Mouse (Mus musculus) embryonic facial prominence, embryonic 14.5 days (tissue): Measurements from ENCODE around the gene Epsti1. TPM values are rescaled to one million over a fixed set of nuclear protein-coding genes. Genes with fewer than 3 reads are reported as not detected.

Experiments
- ATAC-seq: fragments of 200-750 bp; cut with Nextera tagmentation; 2 replicates; pipeline ENCODE4 v1.8.0; 2017; ENCODE audit warnings: low read depth, moderate number of reproducible peaks, moderate TSS enrichment
- DNase-seq: peaks from one replicate; pipeline ENCODE4 v3.0.0-alpha.2; 2015; ENCODE audit warnings: low spot score
- H3K27ac ChIP-seq: fragments of 300-500 bp; sonication (generic); replicated peaks from 2 replicates; pipeline ENCODE4 v1.5.1; 2014; ENCODE audit warnings: low read depth, mild to moderate bottlenecking, low read length, moderate library complexity
- H3K27me3 ChIP-seq: fragments of 300-500 bp; sonication (generic); replicated peaks from 2 replicates; pipeline ENCODE4 v1.6.1; 2014; ENCODE audit warnings: low read length; ENCODE audit not compliant: control insufficient read depth, insufficient read depth
- H3K36me3 ChIP-seq: fragments of 300-500 bp; sonication (generic); 2 replicates; pipeline ENCODE4 v1.6.1; 2014; ENCODE audit warnings: low read length, mixed read lengths; ENCODE audit not compliant: control insufficient read depth, insufficient read depth
- H3K4me1 ChIP-seq: fragments of 300-500 bp; sonication (generic); 2 replicates; pipeline ENCODE4 v1.6.1; 2014; ENCODE audit warnings: antibody characterized with exemption, low read length; ENCODE audit not compliant: control insufficient read depth, insufficient read depth
- H3K4me2 ChIP-seq: fragments of 300-500 bp; sonication (generic); 2 replicates; pipeline ENCODE4 v1.6.1; 2014; ENCODE audit warnings: low read depth, mild to moderate bottlenecking, low read length, moderate library complexity, mixed read lengths
- H3K4me3 ChIP-seq: fragments of 300-500 bp; sonication (generic); 2 replicates; pipeline ENCODE4 v1.5.1; 2014; ENCODE audit warnings: low read depth, mild to moderate bottlenecking, low read length
- H3K9ac ChIP-seq: fragments of 300-500 bp; sonication (generic); 2 replicates; pipeline ENCODE4 v1.6.1; 2014; ENCODE audit warnings: low read depth, mild to moderate bottlenecking, low read length, moderate library complexity, mixed read lengths
- H3K9me3 ChIP-seq: fragments of 300-500 bp; sonication (generic); 2 replicates; pipeline ENCODE4 v1.6.1; 2016; ENCODE audit warnings: low read length; ENCODE audit not compliant: control insufficient read depth
- WGBS: fragments of 180-500 bp; shearing (Covaris S2); extraction: QIAGEN DNeasy Blood & Tissue Kit; methylation state at CpG from one replicate; pipeline ENCODE4 v1.1.7; 2014; 5-methylcytosine and 5-hydroxymethylcytosine counted together
- polyA plus RNA-seq: library from polyadenylated mRNA; unstranded; fragments of >200 nt; fragmentation: Nextera tagmentation; extraction: Ambion mirVana; gene quantifications from 2 replicates; pipeline ENCODE4 v1.2.1, GENCODE M21; 2014

Gene Epsti1
- polyA plus RNA-seq, 1 experiment from 2014 or later: 1.1 TPM

DNA sequence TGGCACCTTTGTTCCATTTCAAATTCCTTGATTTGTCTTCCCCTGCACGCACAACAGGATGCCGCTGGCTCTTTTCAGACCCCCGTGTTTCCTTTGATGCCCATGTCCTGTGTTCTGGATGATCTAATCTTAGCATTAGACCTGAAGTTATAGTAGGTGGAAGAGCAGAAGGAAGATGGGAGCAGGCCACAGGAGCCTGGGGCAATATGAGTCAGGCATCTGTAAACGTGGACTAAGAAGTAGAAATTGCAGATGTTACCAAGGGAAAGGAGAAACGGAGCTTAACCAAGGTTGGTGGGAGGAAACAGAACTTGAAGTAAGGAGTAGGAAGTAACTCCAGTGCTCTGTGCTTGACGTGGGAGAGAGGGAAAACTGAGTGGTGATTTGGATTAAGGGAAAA lies 57.7 kb downstream of the Epsti1 start:
- ATAC-seq (no peak), DNase-seq (peak; percentile 22)
- Histone ChIP-seq H3K36me3 (no peaks in the 10 kb centered on the region), H3K4me3 (no peak overlapping the region), H3K27me3 (no peaks in the 10 kb centered on the region), H3K9ac (no peak overlapping the region), H3K27ac (no peak overlapping the region), H3K9me3 (no peaks in the 10 kb centered on the region), H3K4me1 (no peaks in the 10 kb centered on the region), H3K4me2 (no peak overlapping the region)
- WGBS: 52% methylated on average over 6 of the region's 6 CpGs

- no peak for ATAC-seq
- Histone ChIP-seq H3K4me2 (no peak overlapping the region), H3K4me3 (no peak overlapping the region), H3K36me3 (no peaks in the 10 kb centered on the region), H3K4me1 (no peaks in the 10 kb centered on the region), H3K27ac (no peak overlapping the region), H3K9ac (no peak overlapping the region), H3K9me3 (no peaks in the 10 kb centered on the region), H3K27me3 (no peaks in the 10 kb centered on the region)
- no peak for DNase-seq
- 61% methylated on average over 7 of the region's 7 CpGs for WGBS
Measured at GRCm38 (mm10) chr14:77963525-77963924, 59.5 kb downstream of the Epsti1 start.

GRCm38 (mm10) chr14:77971355-77971754 lies 67.3 kb downstream of the Epsti1 start:
- Histone ChIP-seq H3K27me3 (no peaks in the 10 kb centered on the region), H3K4me1 (no peaks in the 10 kb centered on the region), H3K9ac (no peak overlapping the region), H3K36me3 (no peaks in the 10 kb centered on the region), H3K27ac (no peak overlapping the region), H3K9me3 (no peaks in the 10 kb centered on the region), H3K4me3 (no peak overlapping the region), H3K4me2 (no peak overlapping the region)
- ATAC-seq (no peak), DNase-seq (no peak)
- 76% methylated on average over 4 of the region's 4 CpGs for WGBS

- 70% methylated on average over 6 of the region's 6 CpGs for WGBS
- no peaks in the 10 kb centered on the region for H3K36me3 ChIP-seq
- no peak overlapping the region for H3K9ac ChIP-seq
- H3K4me2 ChIP-seq: no peak overlapping the region
- no peak overlapping the region for H3K27ac ChIP-seq
- no peak for ATAC-seq
- no peaks in the 10 kb centered on the region for H3K4me1 ChIP-seq
- no peaks in the 10 kb centered on the region for H3K27me3 ChIP-seq
- no peak for DNase-seq
- no peak overlapping the region for H3K4me3 ChIP-seq
- H3K9me3 ChIP-seq: no peaks in the 10 kb centered on the region
Measured at GRCm38 (mm10) chr14:77974221-77974620, 70.2 kb downstream of the Epsti1 start.

- 55% methylated on average over 8 of the region's 8 CpGs for WGBS
- Histone ChIP-seq H3K36me3 (no peaks in the 10 kb centered on the region), H3K4me2 (no peak overlapping the region), H3K4me1 (no peaks in the 10 kb centered on the region), H3K27ac (no peak overlapping the region), H3K4me3 (no peak overlapping the region), H3K9me3 (no peaks in the 10 kb centered on the region), H3K9ac (no peak overlapping the region), H3K27me3 (no peaks in the 10 kb centered on the region)
- peak; percentile 5 for DNase-seq
- no peak for ATAC-seq
Measured at GRCm38 (mm10) chr14:77975702-77976101, 71.7 kb downstream of the Epsti1 start.

- H3K36me3 ChIP-seq: no peaks in the 10 kb centered on the region
- H3K4me2 ChIP-seq: no peak overlapping the region
- no peaks in the 10 kb centered on the region for H3K27me3 ChIP-seq
- H3K27ac ChIP-seq: no peak overlapping the region
- no peaks in the 10 kb centered on the region for H3K4me1 ChIP-seq
- no peak overlapping the region for H3K4me3 ChIP-seq
- no peak for ATAC-seq
- 74% methylated on average over 5 of the region's 5 CpGs for WGBS
- no peak overlapping the region for H3K9ac ChIP-seq
- DNase-seq: no peak
- no peaks in the 10 kb centered on the region for H3K9me3 ChIP-seq
Measured at GRCm38 (mm10) chr14:77981516-77981915, 77.5 kb downstream of the Epsti1 start.

DNA sequence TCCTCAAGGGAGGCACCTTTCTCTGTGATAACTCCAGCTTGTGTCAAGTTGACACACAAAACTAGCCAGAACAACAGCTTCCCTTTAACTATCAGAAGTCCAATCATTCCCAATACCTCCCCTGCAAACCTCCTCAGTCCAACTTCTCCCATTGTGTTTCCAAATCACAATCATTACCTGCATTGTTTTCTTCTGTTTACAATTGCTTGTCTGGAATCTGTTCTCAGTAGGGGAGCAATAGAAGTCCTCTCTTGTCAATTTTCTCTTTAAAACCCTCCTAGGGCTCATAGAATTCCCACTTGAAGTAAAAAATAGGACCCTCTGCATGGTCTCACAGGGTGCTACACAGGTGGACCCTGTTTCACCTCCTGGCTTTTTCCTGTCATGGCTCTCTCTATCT lies 93.7 kb downstream of the Epsti1 start:
- no peaks in the 10 kb centered on the region for H3K27me3 ChIP-seq
- H3K4me2 ChIP-seq: no peak overlapping the region
- H3K4me3 ChIP-seq: no peak overlapping the region
- H3K36me3 ChIP-seq: no peaks in the 10 kb centered on the region
- no peak for ATAC-seq
- no peaks in the 10 kb centered on the region for H3K9me3 ChIP-seq
- no peak overlapping the region for H3K27ac ChIP-seq
- H3K9ac ChIP-seq: no peak overlapping the region
- DNase-seq: no peak
- H3K4me1 ChIP-seq: no peaks in the 10 kb centered on the region

DNA sequence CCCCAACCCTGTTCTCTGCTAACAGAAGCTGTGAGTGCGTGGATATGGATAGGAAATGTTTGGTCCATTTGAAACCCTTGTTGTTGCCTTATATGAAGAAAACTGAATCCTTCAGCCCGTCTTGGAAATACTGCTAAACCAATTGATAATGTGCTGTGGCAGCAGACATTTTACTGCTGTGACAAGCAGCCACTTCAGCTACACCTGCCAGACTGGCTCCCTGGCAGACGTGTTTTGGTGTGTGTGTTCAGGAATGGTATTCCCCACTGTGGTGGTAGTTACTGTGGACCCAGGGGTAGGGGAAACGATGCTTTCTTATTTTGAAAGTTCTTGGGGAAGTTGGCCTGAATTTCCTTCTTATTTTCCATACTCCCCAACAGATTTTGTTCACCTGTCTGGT lies 100.4 kb downstream of the Epsti1 start:
- H3K27ac ChIP-seq: no peak overlapping the region
- WGBS: 75% methylated on average over 4 of the region's 4 CpGs
- H3K36me3 ChIP-seq: no peaks in the 10 kb centered on the region
- DNase-seq: no peak
- no peak overlapping the region for H3K4me2 ChIP-seq
- no peak overlapping the region for H3K4me3 ChIP-seq
- no peaks in the 10 kb centered on the region for H3K27me3 ChIP-seq
- no peak overlapping the region for H3K9ac ChIP-seq
- ATAC-seq: no peak
- H3K9me3 ChIP-seq: no peaks in the 10 kb centered on the region
- no peaks in the 10 kb centered on the region for H3K4me1 ChIP-seq

DNA sequence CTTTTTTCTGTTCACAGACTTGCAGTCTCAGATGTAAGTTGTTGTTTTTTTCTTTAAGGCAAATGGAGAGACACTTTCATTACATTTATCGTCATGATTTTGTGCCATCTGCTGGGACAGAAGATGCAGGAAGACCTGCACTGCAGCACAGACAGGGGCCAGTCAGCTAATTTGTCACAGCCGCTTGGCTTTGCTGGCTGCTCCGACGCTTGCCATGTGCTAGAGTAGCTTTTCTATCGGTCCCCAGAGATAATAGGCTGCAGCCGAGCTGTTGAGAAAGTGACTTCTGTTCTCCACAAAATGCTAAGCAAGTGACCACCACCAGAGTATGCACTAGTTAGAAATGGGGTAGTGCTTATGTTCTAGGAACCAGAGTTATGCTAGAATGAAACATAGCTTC lies 104.0 kb downstream of the Epsti1 start:
- Histone ChIP-seq H3K27ac (no peak overlapping the region), H3K36me3 (no peaks in the 10 kb centered on the region), H3K4me1 (0 out of 2 replicates have a peak, but pooled peaks cover 4% of the 10 kb centered on the region), H3K27me3 (no peaks in the 10 kb centered on the region), H3K9me3 (no peaks in the 10 kb centered on the region), H3K9ac (no peak overlapping the region), H3K4me2 (no peak overlapping the region), H3K4me3 (no peak overlapping the region)
- ATAC-seq (no peak), DNase-seq (peak; percentile 32)
- WGBS: 22% methylated on average over 6 of the region's 6 CpGs
